Mouse (Mus musculus) midbrain, embryonic 11.5 days (tissue): ENCODE results near the gene Hsd11b2. TPM values are rescaled to one million over a fixed set of nuclear protein-coding genes. Genes with fewer than 3 reads are reported as not detected.

Experiments
- ATAC-seq: fragments of 200-750 bp; cut with Nextera tagmentation; 2 replicates; pipeline ENCODE4 v1.8.0; 2017; ENCODE audit warnings: moderate TSS enrichment, moderate library complexity; ENCODE audit not compliant: low FRiP score
- DNase-seq: peaks from one replicate; pipeline ENCODE4 v3.0.0; 2015; ENCODE audit warnings: low spot score; ENCODE audit errors: missing footprints
- H3K27ac ChIP-seq: fragments of 300-500 bp; sonication (generic); 2 replicates; pipeline ENCODE4 v1.5.1; 2014; ENCODE audit warnings: low read depth, low read length
- H3K27me3 ChIP-seq: fragments of 300-500 bp; sonication (generic); 2 replicates; pipeline ENCODE4 v1.6.1; 2014; ENCODE audit warnings: mild to moderate bottlenecking, low read length, moderate library complexity, mixed read lengths; ENCODE audit not compliant: control insufficient read depth, insufficient read depth
- H3K36me3 ChIP-seq: fragments of 300-500 bp; sonication (generic); 2 replicates; pipeline ENCODE4 v1.6.1; 2014; ENCODE audit warnings: mild to moderate bottlenecking, low read length, moderate library complexity, mixed read lengths; ENCODE audit not compliant: control insufficient read depth, insufficient read depth
- H3K4me1 ChIP-seq: fragments of 300-500 bp; sonication (generic); 2 replicates; pipeline ENCODE4 v1.6.1; 2014; ENCODE audit warnings: low read length; ENCODE audit not compliant: control insufficient read depth, insufficient read depth
- H3K4me2 ChIP-seq: fragments of 300-500 bp; sonication (generic); 2 replicates; pipeline ENCODE4 v1.6.1; 2014; ENCODE audit warnings: mild to moderate bottlenecking, moderate library complexity
- H3K4me3 ChIP-seq: fragments of 300-500 bp; sonication (generic); 2 replicates; pipeline ENCODE4 v1.5.1; 2014; ENCODE audit warnings: low read depth, low read length
- H3K9ac ChIP-seq: fragments of 300-500 bp; sonication (generic); 2 replicates; pipeline ENCODE4 v1.6.1; 2014; ENCODE audit warnings: low read length
- H3K9me3 ChIP-seq: fragments of 300-500 bp; sonication (generic); 2 replicates; pipeline ENCODE4 v1.6.1; 2016; ENCODE audit warnings: low read length; ENCODE audit not compliant: control insufficient read depth
- WGBS: fragments of 180-500 bp; shearing (Covaris S2); extraction: QIAGEN DNeasy Blood & Tissue Kit; methylation state at CpG from one replicate; pipeline ENCODE4 v1.1.7; 2014; 5-methylcytosine and 5-hydroxymethylcytosine counted together
- polyA plus RNA-seq: library from polyadenylated mRNA; unstranded; fragments of >200 nt; fragmentation: Nextera tagmentation; extraction: Ambion mirVana; gene quantifications from 2 replicates; pipeline ENCODE4 v1.2.1, GENCODE M21; 2014

Gene Hsd11b2
- 19.8 and 24.3 TPM in 2 replicates for polyA plus RNA-seq

GRCm38 (mm10) chr8:105518436-105519313 is at the start of gene Hsd11b2:
TSS of gene Hsd11b2 (plus strand) at chr8:105518755.
- ATAC-seq (peak; percentile 71), DNase-seq (peak; percentile 97)
- peak within 1 kb of the TSS; percentile 92 for H3K9ac ChIP-seq
- peak within 1 kb of the TSS; percentile 69 for H3K4me3 ChIP-seq
- peaks cover 6% of the 10 kb centered on the region; the same call in 1 of the 2 replicates for H3K27me3 ChIP-seq
- no peaks in the 10 kb centered on the region for H3K9me3 ChIP-seq
- WGBS: under 1% methylated on average over 67 of the region's 68 CpGs
- H3K27ac ChIP-seq: peak within 1 kb of the TSS; percentile 67
- peaks cover 52% of the 10 kb centered on the region for H3K4me1 ChIP-seq
- 0 out of 2 replicates have a peak, but pooled peaks cover 2% of the 10 kb centered on the region for H3K36me3 ChIP-seq
- peak within 1 kb of the TSS; percentile 98 for H3K4me2 ChIP-seq

- Histone ChIP-seq H3K4me1 (peaks cover 49% of the 10 kb centered on the region), H3K4me3 (0 out of 2 replicates have a peak overlapping the region, but pooled peaks have one; percentile 40), H3K27me3 (peaks cover 19% of the 10 kb centered on the region), H3K9ac (peak overlapping the region; percentile 32), H3K4me2 (peak overlapping the region; percentile 64), H3K9me3 (no peaks in the 10 kb centered on the region), H3K36me3 (peaks cover 4% of the 10 kb centered on the region; the same call in 1 of the 2 replicates), H3K27ac (peak overlapping the region; percentile 55)
- ATAC-seq (peak; percentile 45), DNase-seq (peak; percentile 92)
- 22% methylated on average over 6 of the region's 6 CpGs for WGBS
These were observed 49.4 kb upstream of the Hsd11b2 start for GRCm38 (mm10) chr8:105469041-105469695.

DNA sequence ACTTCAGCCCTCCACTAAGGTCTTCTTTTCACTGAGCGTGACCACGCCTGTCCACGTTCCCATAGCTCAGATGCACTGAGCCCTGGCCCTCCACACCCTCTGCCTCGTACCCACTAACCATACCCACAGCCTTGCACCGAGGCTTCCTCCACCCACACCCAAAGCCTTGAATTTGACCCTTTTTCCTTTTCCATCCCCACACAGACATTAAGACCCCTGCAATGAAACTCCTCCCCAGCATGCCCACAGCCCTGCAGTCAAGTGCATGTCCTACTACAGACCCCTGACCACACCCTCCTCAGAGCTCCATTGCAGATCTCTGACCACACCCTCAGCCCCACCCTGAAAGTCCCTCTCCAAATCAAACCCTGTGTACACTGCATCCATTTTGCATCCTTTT is 48.7 kb upstream of the Hsd11b2 start:
- Histone ChIP-seq H3K36me3 (peaks cover 4% of the 10 kb centered on the region; the same call in 1 of the 2 replicates), H3K27ac (peak overlapping the region; percentile 55; the same call in 1 of the 2 replicates), H3K9me3 (no peaks in the 10 kb centered on the region), H3K4me2 (peak overlapping the region; percentile 64), H3K4me3 (peak overlapping the region; percentile 40), H3K27me3 (peaks cover 19% of the 10 kb centered on the region), H3K9ac (peak overlapping the region; percentile 32), H3K4me1 (peaks cover 54% of the 10 kb centered on the region)
- 93% methylated on average over 5 of the region's 5 CpGs for WGBS
- no peak for DNase-seq
- ATAC-seq: no peak

DNA sequence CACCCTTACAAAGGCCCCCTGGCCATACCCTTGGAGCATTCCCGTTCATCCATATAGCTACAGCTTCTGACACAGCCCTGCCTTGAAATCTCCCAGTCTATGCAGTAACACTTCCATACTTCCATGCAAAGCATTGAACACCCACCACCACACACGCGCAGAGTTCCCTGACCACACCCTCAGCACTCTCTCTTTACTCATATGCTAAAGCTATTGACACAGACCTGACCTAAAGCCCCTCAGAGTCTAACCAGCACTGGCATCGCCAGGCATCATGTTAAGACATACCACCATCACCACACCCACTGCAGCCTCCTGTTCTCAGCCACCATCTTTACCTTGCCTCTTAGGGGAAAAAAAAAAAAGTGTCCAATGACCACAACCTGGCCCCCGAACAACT is 48.3 kb upstream of the Hsd11b2 start:
- no peaks in the 10 kb centered on the region for H3K9me3 ChIP-seq
- H3K4me1 ChIP-seq: peaks cover 58% of the 10 kb centered on the region
- H3K36me3 ChIP-seq: peaks cover 4% of the 10 kb centered on the region; the same call in 1 of the 2 replicates
- no peak for ATAC-seq
- 81% methylated on average over 5 of the region's 5 CpGs for WGBS
- no peak for DNase-seq
- H3K4me3 ChIP-seq: peak overlapping the region; percentile 40
- H3K9ac ChIP-seq: peak overlapping the region; percentile 70
- peak overlapping the region; percentile 64 for H3K4me2 ChIP-seq
- H3K27me3 ChIP-seq: peaks cover 19% of the 10 kb centered on the region
- H3K27ac ChIP-seq: no peak overlapping the region

- peak overlapping the region; percentile 61 for H3K27ac ChIP-seq
- H3K27me3 ChIP-seq: peaks cover 19% of the 10 kb centered on the region
- ATAC-seq (no peak), DNase-seq (no peak)
- 18% methylated on average over 11 of the region's 11 CpGs for WGBS
- no peaks in the 10 kb centered on the region for H3K9me3 ChIP-seq
- peak overlapping the region; percentile 64 for H3K4me2 ChIP-seq
- H3K9ac ChIP-seq: peak overlapping the region; percentile 70
- H3K4me3 ChIP-seq: peak overlapping the region; percentile 40
- peaks cover 4% of the 10 kb centered on the region; the same call in 1 of the 2 replicates for H3K36me3 ChIP-seq
- H3K4me1 ChIP-seq: peaks cover 63% of the 10 kb centered on the region
These were observed 47.8 kb upstream of the Hsd11b2 start for GRCm38 (mm10) chr8:105470681-105471313.

DNA sequence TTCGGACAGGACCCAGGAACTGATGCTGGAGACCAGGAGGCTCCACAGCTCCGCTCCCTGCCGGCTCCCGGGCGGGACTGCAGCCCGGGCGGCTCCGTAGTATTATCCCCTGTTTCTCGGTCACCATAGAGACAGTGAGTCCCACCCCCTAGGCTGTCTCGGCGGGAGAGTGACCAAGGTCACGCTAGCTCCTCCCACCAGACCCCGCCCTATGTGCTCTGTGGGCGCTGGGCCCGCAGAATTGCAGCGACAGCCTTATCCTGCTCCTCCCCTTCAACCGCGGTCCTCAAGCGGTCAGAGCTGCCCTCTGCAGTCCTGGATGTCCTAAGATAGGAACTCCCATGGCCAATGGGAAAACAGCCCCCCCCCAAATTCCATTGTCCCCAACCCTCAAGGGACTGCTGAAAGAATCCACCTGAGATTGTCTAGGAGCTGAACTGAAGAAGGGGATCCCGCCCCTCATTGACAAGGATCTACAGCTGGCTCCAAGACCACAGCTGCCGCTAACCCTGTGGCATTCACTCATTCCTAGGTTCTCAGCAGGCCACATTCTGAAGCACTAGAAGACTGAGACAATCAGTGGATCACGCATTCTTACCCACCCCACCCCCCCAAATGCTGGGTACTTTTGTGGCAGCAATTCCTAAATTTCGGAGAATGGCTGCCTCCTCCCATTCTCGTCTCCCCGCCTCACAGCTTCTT is 47.1 kb upstream of the Hsd11b2 start, which contains the start of gene Tppp3:
TSS of gene Tppp3 (minus strand) at position 213 of the 702 bp plus-strand sequence.
- WGBS: 2% methylated on average over 25 of the region's 25 CpGs
- H3K36me3 ChIP-seq: peaks cover 4% of the 10 kb centered on the region; the same call in 1 of the 2 replicates
- peak within 1 kb of the TSS; percentile 70 for H3K9ac ChIP-seq
- peaks cover 65% of the 10 kb centered on the region for H3K4me1 ChIP-seq
- ATAC-seq (peak; percentile 93), DNase-seq (peak; percentile 99)
- peak within 1 kb of the TSS; percentile 61 for H3K27ac ChIP-seq
- H3K9me3 ChIP-seq: no peaks in the 10 kb centered on the region
- peak within 1 kb of the TSS; percentile 64 for H3K4me2 ChIP-seq
- H3K4me3 ChIP-seq: peak within 1 kb of the TSS; percentile 40
- peaks cover 19% of the 10 kb centered on the region for H3K27me3 ChIP-seq

DNA sequence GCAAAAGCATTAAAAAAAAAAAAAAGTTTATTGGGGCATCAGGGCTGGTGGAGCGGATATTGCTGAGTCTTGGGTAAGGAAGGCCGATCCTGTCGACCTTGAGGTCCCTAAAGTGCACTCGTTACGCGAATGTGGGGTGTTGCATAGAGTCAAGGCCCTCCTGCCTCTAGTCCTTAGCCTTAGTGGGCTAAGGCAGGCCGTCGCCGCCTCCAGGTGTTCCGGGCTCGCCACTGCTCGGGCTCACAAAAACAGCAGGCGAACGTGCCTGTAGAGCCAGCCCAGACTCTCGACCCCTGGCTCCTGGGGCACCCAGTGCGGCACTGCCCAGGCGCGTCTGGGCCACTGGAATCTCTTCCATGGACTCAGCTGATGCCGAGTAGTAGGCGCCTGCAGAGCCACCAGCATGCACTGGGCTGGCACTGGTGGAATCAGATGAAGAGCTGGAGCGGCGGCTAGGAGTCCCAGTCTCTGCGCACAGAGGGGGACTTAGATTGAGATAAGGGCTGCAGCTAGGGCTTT is 46.1 kb upstream of the Hsd11b2 start:
- Histone ChIP-seq H3K4me2 (peak overlapping the region; percentile 64; the same call in 1 of the 2 replicates), H3K4me3 (no peak overlapping the region), H3K27me3 (peaks cover 19% of the 10 kb centered on the region), H3K4me1 (peaks cover 65% of the 10 kb centered on the region), H3K36me3 (peaks cover 2% of the 10 kb centered on the region; the same call in 1 of the 2 replicates), H3K9me3 (no peaks in the 10 kb centered on the region), H3K27ac (no peak overlapping the region), H3K9ac (peak overlapping the region; percentile 6; the same call in 1 of the 2 replicates)
- 10% methylated on average over 23 of the region's 23 CpGs for WGBS
- DNase-seq (peak; percentile 89), ATAC-seq (no peak)

- Histone ChIP-seq H3K4me1 (peaks cover 65% of the 10 kb centered on the region), H3K9ac (no peak overlapping the region), H3K27ac (no peak overlapping the region), H3K36me3 (no peaks in the 10 kb centered on the region), H3K9me3 (no peaks in the 10 kb centered on the region), H3K4me3 (no peak overlapping the region), H3K4me2 (no peak overlapping the region), H3K27me3 (peaks cover 19% of the 10 kb centered on the region)
- DNase-seq (peak; percentile 87), ATAC-seq (no peak)
- WGBS: 34% methylated on average over 9 of the region's 9 CpGs
These were observed 45.6 kb upstream of the Hsd11b2 start for GRCm38 (mm10) chr8:105472983-105473382.
